Mouse (Mus musculus) gastrocnemius, adult 2 months (tissue): ENCODE data around the gene Jag2. TPM values are rescaled to one million over a fixed set of nuclear protein-coding genes. Genes with fewer than 3 reads are reported as not detected.

Experiments
- DNase-seq: peaks from one replicate; pipeline ENCODE4 v3.0.0; 2022
- H3K27ac ChIP-seq: fragments of 200-600 bp; 2 replicates; pipeline ENCODE4 v1.8.1; 2022; ENCODE audit warnings: mild to moderate bottlenecking
- H3K4me3 ChIP-seq: fragments of 200-600 bp; 2 replicates; pipeline ENCODE4 v1.8.1; 2022; ENCODE audit warnings: mild to moderate bottlenecking, moderate library complexity
- CTCF ChIP-seq: fragments of 200-600 bp; IDR thresholded peaks from 2 replicates; pipeline ENCODE4 v1.8.1; 2022; ENCODE audit warnings: antibody characterized with exemption, mild to moderate bottlenecking, moderate library complexity
- intact Hi-C: fragments of 180-260 bp; cut with DNase I; formaldehyde crosslinking; loops from one replicate; pipeline ENCODE4 v1.15.1; 2025
- total RNA-seq, 2 experiments: library from RNA; stranded (reverse); gene quantifications; 2 replicates each; pipeline ENCODE4 v1.2.3; 2021

The Jag2 gene
- total RNA-seq, 2 experiments from 2014 or later: 20.3 to 30.2 TPM

DNA sequence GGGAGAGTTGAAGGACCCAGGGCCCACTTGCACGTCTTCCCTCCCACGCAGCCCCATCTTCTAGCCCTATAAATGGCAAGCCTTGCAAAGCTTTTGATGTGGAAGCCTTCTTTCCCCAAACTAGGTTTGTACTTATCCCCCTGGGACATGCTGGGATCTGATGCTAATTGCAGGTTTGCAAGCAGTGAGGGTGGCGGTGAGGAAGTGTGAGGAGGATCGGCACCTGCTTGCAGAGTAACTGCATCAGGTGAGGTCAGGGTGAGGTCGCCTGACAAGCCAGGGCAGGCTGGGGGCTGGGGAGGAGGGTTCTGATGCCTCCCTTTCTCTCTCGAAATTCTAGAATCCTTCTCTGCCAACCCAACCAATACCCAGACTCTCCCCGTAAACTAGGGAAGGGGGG lies 44.1 kb downstream of the Jag2 start:
- no peak for TF ChIP-seq CTCF
- DNase-seq: no peak
- Histone ChIP-seq H3K4me3 (no peak overlapping the region), H3K27ac (no peak overlapping the region)
- intact Hi-C loops: no loop called here

- Histone ChIP-seq H3K27ac (peak overlapping the region; percentile 12; the same call in 1 of the 2 replicates), H3K4me3 (no peak overlapping the region)
- intact Hi-C loops: no loop called here
- no peak for TF ChIP-seq CTCF
- no peak for DNase-seq
Measured at GRCm38 (mm10) chr12:112881301-112881815, 48.2 kb downstream of the Jag2 start.

- DNase-seq: no peak
- intact Hi-C loops: no loop called here
- H3K27ac ChIP-seq: no peak overlapping the region
- TF ChIP-seq CTCF: no peak
- no peak overlapping the region for H3K4me3 ChIP-seq
Measured at GRCm38 (mm10) chr12:112880661-112881060, 48.9 kb downstream of the Jag2 start.

GRCm38 (mm10) chr12:112879731-112880130 lies 49.8 kb downstream of the Jag2 start:
- no peak overlapping the region for H3K27ac ChIP-seq
- no peak overlapping the region for H3K4me3 ChIP-seq
- intact Hi-C loops: loop anchor here (5.0 to 10.0 kb wide), 4 partner anchors 38 to 225 kb away; partner anchors contain the start of gene Nudt14
- no peak for TF ChIP-seq CTCF
- DNase-seq: no peak

GRCm38 (mm10) chr12:112877607-112878020 lies 52.0 kb downstream of the Jag2 start:
- Histone ChIP-seq H3K4me3 (peak overlapping the region; percentile 64), H3K27ac (peak overlapping the region; percentile 76)
- TF ChIP-seq CTCF: no peak
- no peak for DNase-seq
- intact Hi-C loops: loop anchor here (5.0 to 10.0 kb wide), 4 partner anchors 40 to 227 kb away; partner anchors contain the start of gene Nudt14

- DNase-seq: no peak
- peak overlapping the region; percentile 64 for H3K4me3 ChIP-seq
- intact Hi-C loops: loop anchor here (5.0 to 10.0 kb wide), 4 partner anchors 40 to 228 kb away; partner anchors contain the start of gene Nudt14
- TF ChIP-seq CTCF: no peak
- peak overlapping the region; percentile 76 for H3K27ac ChIP-seq
Measured at GRCm38 (mm10) chr12:112877073-112877576, 52.5 kb downstream of the Jag2 start.

- intact Hi-C loops: loop anchor here (5.0 to 10.0 kb wide), 4 partner anchors 41 to 228 kb away; partner anchors contain the start of gene Nudt14
- Histone ChIP-seq H3K4me3 (peak overlapping the region; percentile 64), H3K27ac (peak overlapping the region; percentile 76)
- DNase-seq: peak; percentile 80
- TF ChIP-seq CTCF: no peak
Measured at GRCm38 (mm10) chr12:112876332-112877072, 53.1 kb downstream of the Jag2 start.

DNA sequence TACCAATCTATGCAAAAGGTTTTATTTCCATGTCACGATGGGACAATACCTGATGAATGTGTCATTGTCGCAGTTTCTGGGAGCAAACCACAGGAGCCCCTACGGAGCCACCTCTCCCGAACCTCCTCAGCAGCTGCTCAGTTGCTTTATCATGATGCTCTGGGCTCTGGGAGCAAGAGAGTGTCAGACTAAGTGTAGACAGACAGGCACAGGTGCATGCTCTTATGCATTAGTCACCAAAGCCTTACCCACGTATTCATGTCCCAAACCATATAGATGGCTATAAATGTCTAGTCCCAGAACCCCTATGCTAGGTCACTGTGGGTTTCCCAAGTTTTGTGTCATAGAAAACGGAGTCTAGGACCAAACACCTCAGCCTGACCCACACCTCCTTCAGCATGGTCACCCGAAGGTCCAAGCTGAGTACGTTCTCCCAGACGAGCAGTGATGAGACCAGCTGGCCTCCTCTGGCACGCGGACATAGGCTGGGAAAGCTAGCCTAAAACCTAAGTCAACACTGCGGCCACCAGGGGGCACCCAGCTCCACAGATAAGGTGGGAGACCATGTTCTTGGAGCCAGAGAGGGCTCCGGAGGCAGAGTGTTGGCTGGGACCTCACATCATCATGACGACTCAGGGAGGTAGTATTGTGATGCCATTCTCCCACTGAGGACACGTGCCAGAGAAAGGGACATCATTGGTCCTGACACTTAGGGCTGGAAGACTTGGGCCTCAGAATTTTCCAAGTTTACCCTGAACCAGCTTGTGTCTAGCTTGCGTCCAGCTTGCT lies 54.2 kb downstream of the Jag2 start:
- intact Hi-C loops: loop anchor here (1.0 to 10.0 kb wide), 5 partner anchors 42 to 229 kb away; partner anchors contain the start of gene Nudt14
- peak overlapping the region; percentile 64 for H3K4me3 ChIP-seq

GRCm38 (mm10) chr12:112874199-112874598 lies 55.4 kb downstream of the Jag2 start:
- no peak for TF ChIP-seq CTCF
- intact Hi-C loops: loop anchor here (10.0 kb wide), 1 partner anchor 231 kb away; no protein-coding TSS in a partner anchor
- H3K27ac ChIP-seq: no peak overlapping the region
- DNase-seq: no peak
- H3K4me3 ChIP-seq: no peak overlapping the region

More for the DNA sequence above, 54.2 kb downstream of the Jag2 start:
- DNase-seq: peak; percentile 96
- H3K27ac ChIP-seq: peak overlapping the region; percentile 76
- peak; percentile 92 for TF ChIP-seq CTCF

DNA sequence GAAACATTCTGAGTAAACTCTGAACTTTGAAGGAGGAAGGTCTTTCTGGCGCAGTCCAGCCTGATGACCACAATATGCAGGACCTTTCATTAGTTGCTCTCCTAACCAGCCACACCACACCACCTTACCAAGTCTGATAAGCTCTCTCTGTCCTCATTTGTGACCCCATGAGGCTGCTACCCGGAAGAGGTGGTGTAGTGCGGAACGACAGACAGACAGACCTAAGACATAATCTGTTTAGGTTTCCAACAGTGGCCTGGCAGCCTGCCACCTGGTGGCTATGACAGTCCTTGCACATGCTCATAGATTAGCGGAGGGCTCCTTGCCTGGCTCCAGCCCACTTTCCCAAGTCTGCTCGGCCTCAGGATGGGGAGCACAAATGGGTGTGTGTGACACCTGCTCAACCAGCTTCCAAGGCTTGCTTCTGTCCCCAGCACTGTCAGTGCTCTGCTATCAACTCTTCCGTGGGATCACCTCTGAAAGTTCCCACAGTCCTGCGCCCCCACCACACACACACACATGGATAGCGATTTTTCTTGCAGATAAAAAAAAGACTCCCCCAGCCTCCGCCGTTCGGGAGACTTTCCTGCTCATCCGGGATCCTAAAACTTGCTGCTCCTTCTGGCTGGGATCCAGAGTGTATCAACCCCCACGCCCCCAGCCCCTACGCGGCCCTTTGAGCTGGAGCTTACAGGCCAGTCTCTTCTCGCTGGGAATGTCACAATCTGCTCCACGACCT lies 56.0 kb downstream of the Jag2 start:
- DNase-seq: peak; percentile 65
- intact Hi-C loops: loop anchor here (10.0 kb wide), 1 partner anchor 231 kb away; no protein-coding TSS in a partner anchor
- H3K4me3 ChIP-seq: no peak overlapping the region

GRCm38 (mm10) chr12:112872991-112873390 lies 56.6 kb downstream of the Jag2 start:
- no peak overlapping the region for H3K4me3 ChIP-seq
- no peak overlapping the region for H3K27ac ChIP-seq
- intact Hi-C loops: loop anchor here (10.0 kb wide), 1 partner anchor 232 kb away; no protein-coding TSS in a partner anchor
- no peak for TF ChIP-seq CTCF
- no peak for DNase-seq

More for the DNA sequence above, 56.0 kb downstream of the Jag2 start:
- H3K27ac ChIP-seq: no peak overlapping the region
- TF ChIP-seq CTCF: peak; percentile 56
